Mouse (Mus musculus) left cerebral cortex, adult 18-20 months (tissue): ENCODE data around the gene Hdgf. TPM values are rescaled to one million over a fixed set of nuclear protein-coding genes. Genes with fewer than 3 reads are reported as not detected.

Experiments
- DNase-seq, 2 experiments: peaks; one replicate each; pipeline ENCODE4 v3.0.0; 2021 to 2022; ENCODE audit warnings: low spot score in 2 of 2, mixed read lengths in 1 of 2
- total RNA-seq, 2 experiments: library from RNA; stranded (reverse); gene quantifications; 2 replicates each; pipeline ENCODE4 v1.2.3; 2021

Gene Hdgf
- total RNA-seq, 2 experiments from 2014 or later, result 154 TPM

DNA sequence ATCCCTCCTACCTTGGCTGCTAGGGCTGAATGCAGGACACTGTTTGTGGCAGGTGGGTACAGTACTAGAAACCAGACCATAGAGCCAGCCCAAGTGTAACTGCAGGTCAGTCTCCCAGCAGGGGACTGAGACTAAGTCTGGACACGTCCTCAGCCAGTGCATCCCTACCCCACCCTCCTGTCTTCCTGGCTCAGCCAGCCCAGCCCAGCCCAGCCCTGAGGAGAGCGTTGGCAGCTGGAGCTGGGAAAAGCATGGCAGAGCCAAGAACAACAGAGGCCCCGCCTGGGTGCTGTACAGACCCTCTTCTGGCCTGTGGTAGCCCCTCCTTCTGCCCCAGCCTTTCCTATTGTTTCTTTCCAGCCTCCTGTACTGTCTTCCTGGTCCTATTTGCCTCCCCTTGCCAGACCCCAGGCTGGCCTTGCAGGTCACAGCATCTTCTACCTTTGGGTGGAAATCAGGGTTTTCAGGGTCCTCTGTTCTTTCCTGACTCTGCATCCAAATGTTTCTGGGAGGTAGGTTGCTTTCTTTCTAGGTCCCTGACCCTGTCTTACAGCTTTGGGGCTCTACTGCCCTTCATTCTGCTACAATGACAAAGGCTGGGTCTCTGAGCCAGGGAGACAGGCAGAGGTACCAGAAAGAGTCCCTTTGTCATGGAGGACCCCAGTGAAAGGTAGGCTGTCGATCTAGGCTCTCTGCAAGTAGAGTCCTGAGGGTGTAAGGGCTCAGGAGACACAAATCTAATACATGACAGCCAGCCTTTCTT lies 38.9 kb downstream of the Hdgf start:
- no peak for DNase-seq

DNA sequence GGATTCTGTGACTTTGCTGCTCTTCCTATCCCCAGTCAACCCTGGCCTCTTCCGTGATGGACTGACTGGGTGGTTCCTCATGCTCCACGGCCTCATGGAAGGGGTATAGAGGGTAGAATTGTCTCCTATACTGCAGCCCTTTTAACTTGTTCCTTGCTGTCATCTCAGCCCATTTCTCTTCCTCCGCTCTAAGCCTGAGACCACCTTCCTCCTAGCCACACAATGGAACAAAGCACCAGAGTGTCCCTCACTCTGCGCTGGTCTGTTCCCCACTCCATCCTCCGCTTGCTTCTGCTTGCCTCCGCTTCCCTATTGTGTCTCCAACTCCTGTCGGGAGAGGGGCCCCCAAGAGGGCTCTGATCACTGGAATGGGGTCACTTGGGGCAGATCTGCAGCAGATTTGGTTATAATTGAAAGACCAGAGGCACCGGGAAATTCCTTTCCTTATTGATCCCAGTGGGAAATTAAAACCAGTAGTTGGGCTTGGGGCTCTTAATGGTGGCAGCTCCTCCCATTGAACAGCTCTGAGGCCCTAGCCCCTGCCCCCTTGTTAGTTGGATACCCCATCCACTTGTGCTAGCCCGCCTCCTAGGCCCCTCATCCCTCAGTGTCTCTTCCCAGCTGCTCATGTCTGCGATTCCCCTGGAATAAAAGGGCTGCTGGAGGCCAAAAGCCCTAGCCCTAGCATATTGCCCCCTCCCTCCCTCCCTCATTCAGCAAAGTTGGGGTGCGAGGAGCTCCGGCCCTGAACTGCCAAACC lies 39.8 kb downstream of the Hdgf start:
- no peak for DNase-seq

- DNase-seq, result no peak
These were observed 40.4 kb downstream of the Hdgf start for GRCm38 (mm10) chr3:87946541-87946860.

- peak; percentile 17 to 27 for DNase-seq
These were observed 41.1 kb downstream of the Hdgf start for GRCm38 (mm10) chr3:87947056-87947810.

DNA sequence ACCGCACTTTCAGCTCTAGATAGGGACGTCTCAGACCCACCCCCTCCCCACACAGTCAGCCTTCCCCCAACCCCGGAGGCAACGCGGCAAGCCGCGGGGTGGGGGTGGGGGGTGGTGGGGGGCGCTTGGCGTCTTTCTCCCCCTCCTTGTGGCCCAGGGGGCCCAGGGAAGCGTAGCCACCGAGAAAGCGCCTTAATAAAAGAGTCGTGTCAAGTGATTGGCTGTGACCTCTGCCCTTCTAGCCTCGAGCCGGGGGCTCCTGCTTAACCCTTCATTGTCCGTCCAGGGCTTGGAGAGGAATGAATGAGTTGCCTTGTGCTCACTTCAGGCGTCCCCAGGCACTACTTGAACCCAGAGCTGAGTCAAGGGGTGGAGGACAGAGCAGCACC lies 41.7 kb downstream of the Hdgf start:
- no peak for DNase-seq

- DNase-seq, result peak in 1 of 2 experiments; percentile 29
These were observed 42.5 kb downstream of the Hdgf start, which contains the start of gene Crabp2 for GRCm38 (mm10) chr3:87948378-87949265. Gene Crabp2, plus strand, starts transcription at chr3:87948666.

- DNase-seq, result no peak
These were observed 43.3 kb downstream of the Hdgf start for GRCm38 (mm10) chr3:87949266-87949954.

GRCm38 (mm10) chr3:87949955-87950515 lies 43.9 kb downstream of the Hdgf start:
- DNase-seq, result no peak

DNA sequence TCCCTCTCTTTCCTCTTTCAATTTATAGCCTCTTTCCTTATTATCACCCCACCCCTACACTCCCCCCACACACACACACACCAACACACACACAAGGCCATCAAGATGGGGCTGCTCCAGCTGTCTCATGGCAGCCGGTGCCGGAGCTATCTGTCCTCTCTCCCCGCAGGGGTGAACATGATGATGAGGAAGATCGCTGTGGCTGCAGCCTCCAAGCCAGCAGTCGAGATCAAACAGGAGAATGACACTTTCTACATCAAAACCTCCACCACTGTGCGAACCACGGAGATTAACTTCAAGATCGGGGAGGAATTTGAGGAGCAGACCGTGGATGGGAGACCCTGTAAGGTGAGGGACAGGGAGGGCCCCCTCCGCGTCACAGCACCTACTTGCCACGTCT lies 45.8 kb downstream of the Hdgf start:
- no peak for DNase-seq

DNA sequence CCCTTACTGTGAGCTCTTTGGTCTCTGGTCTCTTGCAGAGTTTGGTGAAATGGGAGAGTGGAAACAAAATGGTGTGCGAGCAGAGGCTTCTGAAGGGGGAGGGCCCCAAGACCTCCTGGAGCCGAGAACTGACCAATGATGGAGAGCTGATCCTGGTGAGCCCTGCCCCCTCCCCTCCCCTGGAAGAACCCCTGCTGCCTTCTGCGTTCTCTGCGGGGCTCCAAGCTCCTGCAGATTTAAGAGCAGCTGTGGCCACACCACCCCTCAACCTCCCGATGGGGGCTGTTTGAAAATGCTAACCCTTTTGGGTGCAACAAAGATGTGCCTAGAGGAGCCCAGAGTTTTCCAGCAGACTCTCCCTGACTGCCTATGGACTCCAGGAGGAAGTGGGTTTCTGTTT lies 46.3 kb downstream of the Hdgf start:
- no peak for DNase-seq

DNA sequence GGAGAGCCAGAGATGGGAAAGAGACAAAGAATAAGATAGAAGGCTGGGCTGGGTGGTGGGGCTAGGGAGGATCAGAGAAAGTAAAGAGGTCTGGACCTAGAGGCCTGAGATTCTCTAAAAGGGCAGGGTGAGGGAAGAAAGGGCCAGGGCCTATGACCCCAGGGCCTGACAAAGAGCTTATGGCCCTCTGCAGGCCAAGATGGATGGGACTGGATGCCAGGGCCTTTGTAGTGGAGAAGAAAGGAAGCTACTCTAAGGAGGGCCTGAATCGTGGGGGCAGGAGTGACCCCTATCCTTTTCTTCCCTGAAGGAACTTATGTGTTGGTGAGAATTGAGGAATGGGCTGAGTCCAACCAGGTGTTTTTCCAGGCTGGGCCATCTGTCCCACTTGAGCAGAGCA lies 51.9 kb downstream of the Hdgf start:
- no peak for DNase-seq

- no peak for DNase-seq
These were observed 52.4 kb downstream of the Hdgf start for GRCm38 (mm10) chr3:87958476-87958875.

DNA sequence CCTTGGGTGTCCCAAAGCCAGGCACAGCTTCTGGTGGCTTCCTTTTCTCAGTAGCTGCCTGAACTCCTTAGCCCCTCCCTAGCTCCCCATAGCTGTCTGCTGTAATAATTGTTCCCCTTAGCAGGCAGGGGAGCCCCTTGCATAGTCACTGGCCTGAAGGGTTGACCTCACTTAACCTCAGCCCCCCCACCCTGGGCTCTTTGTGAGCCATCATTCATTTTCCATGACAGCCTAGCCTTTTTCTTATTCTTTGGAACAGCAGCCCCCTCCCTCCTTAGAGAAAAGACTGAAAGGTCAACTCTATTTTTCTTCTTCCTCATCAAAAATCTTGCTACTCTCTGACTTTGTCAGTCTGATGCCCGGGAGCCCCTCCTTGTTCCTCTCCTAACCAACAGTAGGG lies 52.8 kb downstream of the Hdgf start:
- DNase-seq, result no peak

GRCm38 (mm10) chr3:87959371-87959770 lies 53.2 kb downstream of the Hdgf start:
- DNase-seq, result no peak

DNA sequence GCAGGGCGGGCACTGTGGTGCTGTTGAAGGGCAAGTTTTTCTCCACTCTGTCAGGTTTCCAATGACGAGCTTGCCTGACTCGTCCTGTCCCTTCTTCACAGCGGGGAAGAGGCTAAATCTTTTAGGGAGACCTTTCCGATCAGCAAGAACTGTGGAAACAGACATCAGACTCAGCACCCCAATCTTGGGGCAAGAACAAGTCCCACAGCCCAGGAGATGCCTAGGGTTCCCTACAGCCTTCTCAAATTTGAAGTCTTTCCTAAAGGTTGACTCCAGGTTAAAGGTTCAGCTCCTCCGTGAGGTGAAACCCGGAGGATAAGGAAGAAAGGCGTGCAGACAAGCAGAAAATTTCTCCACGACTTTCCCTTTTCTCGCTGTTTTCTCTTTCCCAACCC lies 54.1 kb downstream of the Hdgf start:
- no peak for DNase-seq

DNA sequence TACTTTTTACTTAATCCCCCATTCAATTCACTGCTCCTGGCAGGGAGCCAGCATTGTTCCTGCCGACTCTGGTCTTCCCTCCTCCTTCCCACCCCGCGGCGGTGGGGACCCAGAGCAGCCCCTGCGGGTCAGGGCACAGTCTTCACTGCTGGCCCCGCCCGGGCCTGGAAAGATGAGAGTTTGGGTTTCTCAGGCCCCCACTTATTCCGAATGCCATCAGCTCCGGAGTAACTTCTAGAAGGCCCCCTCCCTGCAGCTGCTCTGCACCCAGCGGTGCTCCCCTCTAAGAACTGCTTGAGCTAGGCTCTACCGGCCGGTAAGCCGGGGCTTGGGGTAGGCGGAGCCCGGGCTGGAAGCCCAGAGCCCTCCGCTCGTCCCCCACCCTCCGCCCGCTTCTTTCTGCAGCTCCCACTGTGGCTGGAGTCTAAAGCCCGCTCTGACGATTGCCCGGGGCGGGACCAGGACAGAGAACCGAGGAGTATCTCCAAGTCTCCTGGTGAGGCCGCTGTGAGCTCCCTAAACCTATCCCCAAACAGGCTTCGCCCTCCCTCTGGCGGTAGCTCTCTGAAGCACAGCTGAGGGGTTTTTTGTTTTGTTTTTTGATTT lies 54.6 kb downstream of the Hdgf start:
- peak; percentile 70 to 80 for DNase-seq
